Mouse (Mus musculus) ES-E14 (cell line): ENCODE data around the gene Nfkbib.

Experiments used
- CHD2 ChIP-seq: IDR thresholded peaks from 2 replicates; pipeline ENCODE4 v1.6.1; 2014; ENCODE audit warnings: mild to moderate bottlenecking, low read depth, low read length, inconsistent platforms
- HCFC1 ChIP-seq: IDR thresholded peaks from 2 replicates; pipeline ENCODE4 v1.6.1; 2012; ENCODE audit warnings: low read length, inconsistent platforms, borderline replicate concordance; ENCODE audit not compliant: insufficient read depth

DNA sequence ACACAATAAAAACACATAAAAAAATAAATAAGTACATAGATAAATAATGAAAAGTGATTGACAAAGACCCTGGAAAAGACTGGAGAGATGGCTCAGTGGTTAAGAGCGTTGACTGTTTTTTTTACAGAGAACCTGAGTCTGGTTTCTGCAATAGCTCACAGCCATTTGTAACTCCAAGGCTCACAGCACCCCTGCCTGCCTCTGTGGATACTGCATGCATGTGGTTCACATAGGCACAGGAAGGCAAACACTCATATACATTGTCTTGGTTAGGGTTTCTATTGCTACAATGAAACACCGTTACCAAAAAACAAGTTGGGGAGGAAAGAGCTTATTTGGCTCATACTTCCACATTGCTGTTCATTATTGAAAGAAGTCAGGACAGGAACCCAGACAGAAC, 51.7 kb downstream of the Nfkbib start:
- TF ChIP-seq HCFC1, result no peak
- no peak for TF ChIP-seq CHD2
